10 mouse cellular contexts compared by ENCODE assay signal in genomic region chr14:57093029-57093428, GRCm38 (mm10). TPM values are rescaled to one million over a fixed set of nuclear protein-coding genes. Genes with fewer than 3 reads are reported as not detected.
DNase-seq lines count a peak whose midpoint lies in the region; ATAC-seq and TF ChIP-seq lines count a peak whose summit lies in the region.
"Had no signal": no experiment of that assay in that cellular context is flagged by ENCODE, and none has a peak within 500 bp of the region (broad histone marks: within the 10 kb centered on the region; RNA-seq: fewer than 3 reads in every experiment).

No protein-coding gene starts in this region.

- no peak overlapping the region for H3K4me3 ChIP-seq in hindbrain, embryonic 11.5 days (ENCODE audit: low read depth, low read length)
- H3K4me3 ChIP-seq in hindbrain, embryonic 12.5 days, result no peak overlapping the region
- no peak overlapping the region for H3K4me3 ChIP-seq in ES-Bruce4 (ENCODE audit: low read depth, low read length)
- H3K4me3 ChIP-seq: myocyte had no signal

- no peak overlapping the region for H3K9ac ChIP-seq in hindbrain, embryonic 11.5 days (ENCODE audit: low read depth, low read length)
- H3K9ac ChIP-seq in hindbrain, embryonic 12.5 days, result no peak overlapping the region
- no peak overlapping the region for H3K9ac ChIP-seq in ES-Bruce4 (ENCODE audit: low read depth, poor library complexity, severe bottlenecking)

- no peaks in the 10 kb centered on the region for H3K27me3 ChIP-seq in hindbrain, embryonic 11.5 days (ENCODE audit: control insufficient read depth, insufficient read depth, low read length)
- H3K27me3 ChIP-seq in hindbrain, embryonic 12.5 days, result no peaks in the 10 kb centered on the region; the same call in 1 of the 2 replicates
- H3K27me3 ChIP-seq in ES-Bruce4 (ENCODE audit: control insufficient read depth, insufficient read depth, low read length, poor library complexity, severe bottlenecking), result no peaks in the 10 kb centered on the region

- H3K27ac ChIP-seq in hindbrain, embryonic 11.5 days (ENCODE audit: low read depth, low read length), result no peak overlapping the region
- no peak overlapping the region for H3K27ac ChIP-seq in hindbrain, embryonic 12.5 days
- H3K27ac ChIP-seq in ES-Bruce4 (ENCODE audit: insufficient read depth, low read length), result no peak overlapping the region

- DNase-seq in hindbrain, embryonic 11.5 days (ENCODE audit: low spot score), result peak; percentile 60
- peak; percentile 65 to 71 for DNase-seq in adrenal gland, postnatal 36 days
- peak; percentile 9 to 35 for DNase-seq in frontal cortex, postnatal 25 days (ENCODE audit: low spot score in 2 of 2)
- DNase-seq in left cerebral cortex, postnatal 14 days (ENCODE audit: low spot score in 2 of 2), result peak; percentile 75 to 85
- peak; percentile 47 for DNase-seq in right cerebral cortex, postnatal 14 days

- 5% methylated on average over 7 of the region's 8 CpGs for WGBS in hindbrain, embryonic 11.5 days
- WGBS in hindbrain, embryonic 12.5 days, result 9% methylated on average over 8 of the region's 8 CpGs

- no peak overlapping the region for H3K4me2 ChIP-seq in hindbrain, embryonic 11.5 days (replicated peaks; ENCODE audit: low read depth, low read length)
- H3K4me2 ChIP-seq in hindbrain, embryonic 12.5 days (replicated peaks), result no peak overlapping the region

- H3K4me1 ChIP-seq in hindbrain, embryonic 11.5 days (replicated peaks; ENCODE audit: control insufficient read depth, insufficient read depth, low read length), result no peaks in the 10 kb centered on the region
- no peaks in the 10 kb centered on the region for H3K4me1 ChIP-seq in hindbrain, embryonic 12.5 days
- H3K4me1 ChIP-seq in ES-Bruce4 (ENCODE audit: control insufficient read depth, insufficient read depth, low read length), result no peaks in the 10 kb centered on the region

- no peaks in the 10 kb centered on the region for H3K36me3 ChIP-seq in hindbrain, embryonic 11.5 days (ENCODE audit: control insufficient read depth, insufficient read depth, low read length)
- no peaks in the 10 kb centered on the region for H3K36me3 ChIP-seq in hindbrain, embryonic 12.5 days
- H3K36me3 ChIP-seq in ES-Bruce4 (ENCODE audit: control insufficient read depth, insufficient read depth, low read length, poor library complexity, severe bottlenecking), result no peaks in the 10 kb centered on the region

- no peak for TF ChIP-seq POLR2A in ES-Bruce4 (IDR thresholded peaks at IDR 0.05; ENCODE audit: insufficient read depth, low read length)

- no peak for ATAC-seq in hindbrain, embryonic 11.5 days (ENCODE audit: low FRiP score)
- no peak for ATAC-seq in hindbrain, embryonic 12.5 days (ENCODE audit: low FRiP score)
- ATAC-seq in erythroblast, adult 5-6 weeks (replicated peaks; ENCODE audit: low FRiP score, poor library complexity, severe bottlenecking), result no peak

- intact Hi-C loops in left cerebral cortex, postnatal 14 days (cut with DNase I), result no loop called here

- H3K9me3 ChIP-seq in hindbrain, embryonic 11.5 days (ENCODE audit: control insufficient read depth, low read length), result no peaks in the 10 kb centered on the region
- H3K9me3 ChIP-seq in hindbrain, embryonic 12.5 days (replicated peaks), result no peaks in the 10 kb centered on the region
- H3K9me3 ChIP-seq in ES-Bruce4 (replicated peaks; ENCODE audit: control insufficient read depth, insufficient read depth, low read length, poor library complexity, severe bottlenecking), result no peaks in the 10 kb centered on the region

- no peak for TF ChIP-seq EP300 in ES-Bruce4 (IDR thresholded peaks at IDR 0.05; ENCODE audit: insufficient read depth, low read depth, low read length)

- TF ChIP-seq CTCF in ES-Bruce4 (IDR thresholded peaks at IDR 0.05; ENCODE audit: low read depth, low read length), result peak; percentile 72

RNA-seq across cellular contexts. Expression of gene Gjb2, which starts 11.5 kb away (rescaled TPM):
- polyA plus RNA-seq in hindbrain, embryonic 11.5 days (2014; fragmentation: Nextera tagmentation; extraction: Ambion mirVana), result 21.1 and 34.3 TPM in 2 replicates
- polyA plus RNA-seq in hindbrain, embryonic 12.5 days (2016; fragmentation: Nextera tagmentation; extraction: Ambion mirVana), result 31.7 and 32.0 TPM in 2 replicates
- 4.5 and 5.4 TPM in 2 replicates for polyA plus RNA-seq in ES-Bruce4 (2011; ENCODE audit: insufficient read depth, insufficient read length, low read depth, missing spikeins)
- total RNA-seq in adrenal gland, postnatal 36 days (2021), result 10 to 100 TPM in 1 of 2 experiments, 1 to 10 TPM in 1; 1.1 to 15.2 TPM
- 10 to 100 TPM; 10.2 to 11.8 TPM for total RNA-seq in left cerebral cortex, postnatal 14 days (2021)
- total RNA-seq in erythroblast, adult 5-6 weeks (2015; ENCODE audit: low replicate concordance), result not detected in 2 replicates
- not detected in 2 replicates for total RNA-seq in erythroblast, adult 5-6 weeks (2017; ENCODE audit: low replicate concordance)
- polyA plus RNA-seq: myocyte had no signal

RNA-seq across cellular contexts. Expression of gene Gm4491, which starts 22.7 kb away (rescaled TPM):
- not detected in 2 replicates for polyA plus RNA-seq in hindbrain, embryonic 11.5 days (2014; fragmentation: Nextera tagmentation; extraction: Ambion mirVana)
- not detected in 2 replicates for polyA plus RNA-seq in hindbrain, embryonic 12.5 days (2016; fragmentation: Nextera tagmentation; extraction: Ambion mirVana)
- polyA plus RNA-seq in ES-Bruce4 (2011; ENCODE audit: insufficient read depth, insufficient read length, low read depth, missing spikeins), result not detected in 2 replicates
- not detected for total RNA-seq in adrenal gland, postnatal 36 days (2021)
- under 1 TPM; 0.22 to 0.57 TPM for total RNA-seq in left cerebral cortex, postnatal 14 days (2021)
- not detected in 2 replicates for total RNA-seq in erythroblast, adult 5-6 weeks (2015; ENCODE audit: low replicate concordance)
- not detected in 2 replicates for total RNA-seq in erythroblast, adult 5-6 weeks (2017; ENCODE audit: low replicate concordance)
- total RNA-seq: gastrocnemius, postnatal 36 days had no signal
- polyA plus RNA-seq: myocyte had no signal

RNA-seq across cellular contexts. Expression of gene Gja3, which starts 35.1 kb away (rescaled TPM):
- polyA plus RNA-seq in hindbrain, embryonic 11.5 days (2014; fragmentation: Nextera tagmentation; extraction: Ambion mirVana), result not detected in 2 replicates
- polyA plus RNA-seq in hindbrain, embryonic 12.5 days (2016; fragmentation: Nextera tagmentation; extraction: Ambion mirVana), result 0.19 and 0.81 TPM in 2 replicates
- polyA plus RNA-seq in ES-Bruce4 (2011; ENCODE audit: insufficient read depth, insufficient read length, low read depth, missing spikeins), result 0.21 and 0.24 TPM in 2 replicates
- not detected for total RNA-seq in adrenal gland, postnatal 36 days (2021)
- under 1 TPM; 0.15 to 0.44 TPM for total RNA-seq in left cerebral cortex, postnatal 14 days (2021)
- total RNA-seq in erythroblast, adult 5-6 weeks (2015; ENCODE audit: low replicate concordance), result not detected in 2 replicates
- 0.42 TPM in 1 of 2 replicates, not detected in the other for total RNA-seq in erythroblast, adult 5-6 weeks (2017; ENCODE audit: low replicate concordance)

RNA-seq across cellular contexts. Expression of gene Gjb6, which starts 40.4 kb away (rescaled TPM):
- polyA plus RNA-seq in hindbrain, embryonic 11.5 days (2014; fragmentation: Nextera tagmentation; extraction: Ambion mirVana), result 5.8 and 6.5 TPM in 2 replicates
- 12.0 and 13.7 TPM in 2 replicates for polyA plus RNA-seq in hindbrain, embryonic 12.5 days (2016; fragmentation: Nextera tagmentation; extraction: Ambion mirVana)
- polyA plus RNA-seq in ES-Bruce4 (2011; ENCODE audit: insufficient read depth, insufficient read length, low read depth, missing spikeins), result not detected in 2 replicates
- total RNA-seq in adrenal gland, postnatal 36 days (2021), result not detected
- 10 to 100 TPM; 71.2 to 83.5 TPM for total RNA-seq in left cerebral cortex, postnatal 14 days (2021)
- not detected in 2 replicates for total RNA-seq in erythroblast, adult 5-6 weeks (2015; ENCODE audit: low replicate concordance)
- total RNA-seq in erythroblast, adult 5-6 weeks (2017; ENCODE audit: low replicate concordance), result not detected in 2 replicates
- total RNA-seq: gastrocnemius, postnatal 36 days had no signal
- polyA plus RNA-seq: myocyte had no signal

Comparison
In these comparisons a context has a peak if more than half of its experiments do, and no peak if none do; other contexts are left out.
1. DNase-seq: peak in every context shown above with its lines; median percentile 80 in left cerebral cortex, postnatal 14 days; 68 in adrenal gland, postnatal 36 days; 60 in hindbrain, embryonic 11.5 days; 47 in right cerebral cortex, postnatal 14 days; 22 in frontal cortex, postnatal 25 days.